Mouse (Mus musculus): ENCODE measurements around the gene Acpp.

Acpp gene

GRCm38 (mm10) chr9:104305333-104306111, 32.0 kb downstream of the Acpp start:
- DNase-seq (ENCODE audit: low spot score in 2 of 2) = no peak

- DNase-seq (ENCODE audit: low spot score in 2 of 2) = no peak
These were observed 32.7 kb downstream of the Acpp start for GRCm38 (mm10) chr9:104304800-104305199.

- no peak for DNase-seq (ENCODE audit: low spot score in 2 of 2)
These were observed 33.2 kb downstream of the Acpp start for GRCm38 (mm10) chr9:104304376-104304775.

- DNase-seq (ENCODE audit: low spot score in 2 of 2) = no peak
These were observed 37.0 kb downstream of the Acpp start for GRCm38 (mm10) chr9:104300569-104300968.

GRCm38 (mm10) chr9:104297041-104297440, 40.5 kb downstream of the Acpp start:
- no peak for DNase-seq (ENCODE audit: low spot score in 2 of 2)

- no peak for DNase-seq (ENCODE audit: low spot score in 2 of 2)
These were observed 52.6 kb downstream of the Acpp start for GRCm38 (mm10) chr9:104284934-104285333.

GRCm38 (mm10) chr9:104282536-104282935, 55.0 kb downstream of the Acpp start:
- DNase-seq (ENCODE audit: low spot score in 2 of 2) = no peak

- no peak for DNase-seq (ENCODE audit: low spot score in 2 of 2)
These were observed 55.8 kb downstream of the Acpp start for GRCm38 (mm10) chr9:104281737-104282136.

- no peak for DNase-seq (ENCODE audit: low spot score in 2 of 2)
These were observed 56.6 kb downstream of the Acpp start for GRCm38 (mm10) chr9:104280725-104281495.

- peak; percentile 35 to 43 for DNase-seq (ENCODE audit: low spot score in 2 of 2)
These were observed 59.9 kb downstream of the Acpp start for GRCm38 (mm10) chr9:104277528-104278162.

- no peak for DNase-seq (ENCODE audit: low spot score in 2 of 2)
These were observed 62.3 kb downstream of the Acpp start for GRCm38 (mm10) chr9:104275084-104275785.

GRCm38 (mm10) chr9:104272057-104272456, 65.5 kb downstream of the Acpp start:
- DNase-seq (ENCODE audit: low spot score in 2 of 2) = no peak

- DNase-seq (ENCODE audit: low spot score in 2 of 2) = no peak
These were observed 65.9 kb downstream of the Acpp start for GRCm38 (mm10) chr9:104271642-104272041.

- DNase-seq (ENCODE audit: low spot score in 2 of 2) = no peak
These were observed 67.6 kb downstream of the Acpp start for GRCm38 (mm10) chr9:104269944-104270343.

GRCm38 (mm10) chr9:104269349-104269871, 68.1 kb downstream of the Acpp start:
- DNase-seq (ENCODE audit: low spot score in 2 of 2) = no peak

- DNase-seq (ENCODE audit: low spot score in 2 of 2) = no peak
These were observed 73.0 kb downstream of the Acpp start for GRCm38 (mm10) chr9:104264567-104264966.

- DNase-seq (ENCODE audit: low spot score in 2 of 2) = peak; percentile 97 to 98
These were observed 74.7 kb downstream of the Acpp start, which contains the start of gene Dnajc13 for GRCm38 (mm10) chr9:104262823-104263352. Gene Dnajc13 (minus strand): TSS chr9:104262930.

GRCm38 (mm10) chr9:104262016-104262762, 75.4 kb downstream of the Acpp start:
- DNase-seq (ENCODE audit: low spot score in 2 of 2) = peak in 1 of 2 experiments; percentile 33

- DNase-seq (ENCODE audit: low spot score in 2 of 2) = no peak
These were observed 77.2 kb downstream of the Acpp start for GRCm38 (mm10) chr9:104260306-104260705.

- no peak for DNase-seq (ENCODE audit: low spot score in 2 of 2)
These were observed 81.5 kb downstream of the Acpp start for GRCm38 (mm10) chr9:104256085-104256484.
